In genomic region chr13:67399183-67399903, GRCm38 (mm10) we compare ENCODE assay signal across 8 mouse cellular contexts. TPM values are rescaled to one million over a fixed set of nuclear protein-coding genes. Genes with fewer than 3 reads are reported as not detected.
DNase-seq lines count a peak whose midpoint lies in the region; ATAC-seq and TF ChIP-seq lines count a peak whose summit lies in the region.
"Not testable (repeated sequence)": the region's sequence is repeated elsewhere in the genome, so short reads cannot be mapped to it uniquely, and the experiment has no call there.

Zfp429 (minus strand) TSS chr13:67399819.

- H3K9ac ChIP-seq in heart, embryonic 11.5 days (ENCODE audit: low read depth, low read length) = peak within 1 kb of the TSS; percentile 73
- peak within 1 kb of the TSS; percentile 43; the same call in 1 of the 2 replicates for H3K9ac ChIP-seq in kidney, embryonic 15.5 days
- H3K9ac ChIP-seq in limb, embryonic 15.5 days = peak within 1 kb of the TSS; percentile 42; the same call in 1 of the 2 replicates
- H3K9ac ChIP-seq in midbrain, embryonic 16.5 days (ENCODE audit: low read depth, low read length) = peak within 1 kb of the TSS; percentile 68

- not testable (repeated sequence) for H3K27me3 ChIP-seq in erythroblast, embryonic 14.5 days (ENCODE audit: control insufficient read depth); heart, embryonic 11.5 days (ENCODE audit: control insufficient read depth, insufficient read depth, low read length); kidney, embryonic 15.5 days; limb, embryonic 15.5 days; midbrain, embryonic 16.5 days (ENCODE audit: control insufficient read depth, insufficient read depth, low read depth, low read length)

- H3K9me3 ChIP-seq in erythroblast, embryonic 14.5 days (ENCODE audit: control insufficient read depth, low read length); heart, embryonic 11.5 days (replicated peaks; ENCODE audit: control insufficient read depth, low read length); kidney, embryonic 15.5 days (replicated peaks); limb, embryonic 15.5 days; midbrain, embryonic 16.5 days (replicated peaks; ENCODE audit: control insufficient read depth, low read length, poor library complexity, severe bottlenecking): not testable (repeated sequence)

- ATAC-seq in heart, embryonic 11.5 days (replicated peaks; ENCODE audit: insufficient number of reproducible peaks, low FRiP score, low TSS enrichment) = peak; percentile 90
- ATAC-seq in kidney, embryonic 15.5 days (replicated peaks; ENCODE audit: low FRiP score) = peak; percentile 97
- ATAC-seq in limb, embryonic 15.5 days (ENCODE audit: insufficient number of reproducible peaks, low FRiP score, low TSS enrichment, low read depth) = peak; percentile 88
- peak; percentile 97 for ATAC-seq in midbrain, embryonic 16.5 days

- TF ChIP-seq POLR2A in brain, embryonic 14.5 days (IDR thresholded peaks at IDR 0.05; ENCODE audit: borderline replicate concordance, extremely low read depth, insufficient read depth, insufficient read length, poor library complexity, severe bottlenecking) = not testable (repeated sequence)

- H3K4me3 ChIP-seq in erythroblast, embryonic 14.5 days (replicated peaks) = peak within 1 kb of the TSS; percentile 64
- peak within 1 kb of the TSS; percentile 77 for H3K4me3 ChIP-seq in heart, embryonic 11.5 days (ENCODE audit: low read depth, low read length)
- H3K4me3 ChIP-seq in kidney, embryonic 15.5 days (replicated peaks) = peak within 1 kb of the TSS; percentile 62
- H3K4me3 ChIP-seq in limb, embryonic 15.5 days = peak within 1 kb of the TSS; percentile 61
- peak within 1 kb of the TSS; percentile 49 for H3K4me3 ChIP-seq in midbrain, embryonic 16.5 days (ENCODE audit: low read depth, low read length)

- H3K4me1 ChIP-seq in erythroblast, embryonic 14.5 days (ENCODE audit: control insufficient read depth); heart, embryonic 11.5 days (ENCODE audit: control insufficient read depth, insufficient read depth, low read length); kidney, embryonic 15.5 days; limb, embryonic 15.5 days; midbrain, embryonic 16.5 days (ENCODE audit: control insufficient read depth, insufficient read depth, low read length): not testable (repeated sequence)

- not testable (repeated sequence) for H3K36me3 ChIP-seq in erythroblast, embryonic 14.5 days (ENCODE audit: control insufficient read depth); heart, embryonic 11.5 days (ENCODE audit: control insufficient read depth, insufficient read depth, low read length); kidney, embryonic 15.5 days; limb, embryonic 15.5 days; midbrain, embryonic 16.5 days (ENCODE audit: control insufficient read depth, insufficient read depth, low read length)

- WGBS in heart, embryonic 11.5 days (ENCODE audit: insufficient replicate concordance) = 2% methylated on average over 14 of the region's 16 CpGs
- WGBS in kidney, embryonic 15.5 days = 5% methylated on average over 16 of the region's 16 CpGs
- 5% methylated on average over 15 of the region's 16 CpGs for WGBS in limb, embryonic 15.5 days
- WGBS in midbrain, embryonic 16.5 days = 5% methylated on average over 14 of the region's 16 CpGs

- not testable (repeated sequence) for TF ChIP-seq CTCF in brain, embryonic 14.5 days (IDR thresholded peaks at IDR 0.05; ENCODE audit: borderline replicate concordance, extremely low read depth, insufficient read depth, insufficient read length)

- peak within 1 kb of the TSS; percentile 61 for H3K4me2 ChIP-seq in heart, embryonic 11.5 days
- peak within 1 kb of the TSS; percentile 58 for H3K4me2 ChIP-seq in kidney, embryonic 15.5 days
- peak within 1 kb of the TSS; percentile 44 for H3K4me2 ChIP-seq in limb, embryonic 15.5 days
- peak within 1 kb of the TSS; percentile 48 for H3K4me2 ChIP-seq in midbrain, embryonic 16.5 days (ENCODE audit: low read length)

- peak; percentile 90 for DNase-seq in A20 (ENCODE audit: low read depth, low spot score)
- peak; percentile 81 for DNase-seq in brain, embryonic 14.5 days (ENCODE audit: low read depth)
- peak; percentile 43 to 70 for DNase-seq in spleen, postnatal 10 days (ENCODE audit: low spot score in 2 of 2)

- H3K27ac ChIP-seq in heart, embryonic 11.5 days (ENCODE audit: low read depth, low read length); midbrain, embryonic 16.5 days (ENCODE audit: low read length): not testable (repeated sequence)
- peak within 1 kb of the TSS; percentile 58; the same call in 1 of the 2 replicates for H3K27ac ChIP-seq in kidney, embryonic 15.5 days
- H3K27ac ChIP-seq in limb, embryonic 15.5 days = peak within 1 kb of the TSS; percentile 77

RNA-seq across cellular contexts. Expression of gene Zfp429, which starts in this region (rescaled TPM):
- polyA plus RNA-seq in brain, embryonic 14.5 days (2012; rRNA removed) = 3.4 and 4.0 TPM in 2 replicates
- polyA plus RNA-seq in erythroblast, embryonic 14.5 days (2012) = 0.02 and 0.12 TPM in 2 replicates
- polyA plus RNA-seq in heart, embryonic 11.5 days (2014; fragmentation: Nextera tagmentation; extraction: Ambion mirVana) = 2.9 and 3.1 TPM in 2 replicates
- 5.6 and 6.7 TPM in 2 replicates for polyA plus RNA-seq in kidney, embryonic 15.5 days (2015; fragmentation: Nextera tagmentation; extraction: Ambion mirVana)
- 7.2 and 7.6 TPM in 2 replicates for polyA plus RNA-seq in limb, embryonic 15.5 days (2015; fragmentation: Nextera tagmentation; extraction: Ambion mirVana)
- 3.8 and 4.0 TPM in 2 replicates for polyA plus RNA-seq in midbrain, embryonic 16.5 days (2015; fragmentation: Nextera tagmentation; extraction: Ambion mirVana)
